Mouse (Mus musculus): ENCODE measurements around the gene Rnf207. TPM values are rescaled to one million over a fixed set of nuclear protein-coding genes. Genes with fewer than 3 reads are reported as not detected.
A peak's percentile ranks its signal among the peaks of the same experiment; 100 is the strongest.

The Rnf207 gene
- total and polyA plus RNA-seq, 3 experiments = 0.51 TPM; not detected in 2

GRCm38 (mm10) chr4:152273191-152273590 lies 45.6 kb downstream of the Rnf207 start:
- dilution Hi-C loops (cut with MboI; ENCODE audit: extremely low pct_ligation_motif_present, extremely low pct_unique_long_range_greater_than_20kb, low sequenced_read_pairs) = no loop called here
- Histone ChIP-seq H3K36me3 (replicated peaks in 1 of 2; ENCODE audit: control insufficient read depth in 1 of 2, insufficient read depth in 1 of 2, low read length in 1 of 2) (peaks cover 0 to 12% of the 10 kb centered on the region in 2 experiments), H3K9ac (ENCODE audit: insufficient read depth, low read depth) (no peak overlapping the region), H3K9me3 (replicated peaks; ENCODE audit: low read length) (peaks cover 2% of the 10 kb centered on the region), H3K27ac (ENCODE audit: insufficient read depth, low read depth) (no peak overlapping the region), H3K79me2 (replicated peaks; ENCODE audit: control insufficient read depth, extremely low read depth, insufficient read depth, poor library complexity, severe bottlenecking) (no peaks in the 10 kb centered on the region), H3K4me2 (ENCODE audit: insufficient read depth, low read depth, poor library complexity, severe bottlenecking) (no peak overlapping the region), H3K4me3 (replicated peaks in 1 of 3; ENCODE audit: low read depth in 2 of 3, low read length in 2 of 3, poor library complexity in 1 of 3) (no peak overlapping the region), H3K27me3 (replicated peaks) (no peaks in the 10 kb centered on the region), H3K4me1 (ENCODE audit: control insufficient read depth in 1 of 2, insufficient read depth in 2 of 2) (peaks cover 45 to 56% of the 10 kb centered on the region in 2 experiments)
- TF ChIP-seq PAX5 (IDR thresholded peaks at IDR 0.05; ENCODE audit: low read length) (no peak), EP300 (IDR thresholded peaks at IDR 0.05; ENCODE audit: low read length) (no peak), MXI1 (IDR thresholded peaks at IDR 0.05; ENCODE audit: low read depth, low read length) (no peak), TCF12 (IDR thresholded peaks at IDR 0.05; ENCODE audit: low read depth, low read length) (no peak), ZNF384 (IDR thresholded peaks at IDR 0.05; ENCODE audit: low read depth, low read length) (no peak), MAFK (IDR thresholded peaks at IDR 0.05; ENCODE audit: insufficient replicate concordance, low read length) (no peak), POLR2A (IDR thresholded peaks at IDR 0.05; ENCODE audit: low read depth, low read length) (no peak), RAD21 (IDR thresholded peaks at IDR 0.05; ENCODE audit: low read depth, low read length) (no peak), NELFE (IDR thresholded peaks at IDR 0.05; ENCODE audit: low read depth, low read length) (no peak), UBTF (IDR thresholded peaks at IDR 0.05; ENCODE audit: low read depth, low read length) (no peak), JUN (IDR thresholded peaks at IDR 0.05; ENCODE audit: insufficient read depth, low read depth, low read length) (no peak), BHLHE40 (IDR thresholded peaks at IDR 0.05; ENCODE audit: low read depth, low read length) (no peak), ETS1 (conservative IDR thresholded peaks at IDR 0.05; ENCODE audit: low read depth, low read length) (no peak), NRF1 (IDR thresholded peaks at IDR 0.05; ENCODE audit: low read depth, low read length) (no peak), MYC (IDR thresholded peaks at IDR 0.05; ENCODE audit: low read depth, low read length) (no peak), ELF1 (IDR thresholded peaks at IDR 0.05; ENCODE audit: low read depth, low read length) (no peak)
- in situ Hi-C loops (cut with MboI; ENCODE audit: low pct_ligation_motif_present, low pct_unique_long_range_greater_than_20kb, low sequenced_read_pairs) = no loop called here
- no peak for DNase-seq (ENCODE audit: extremely low read depth)

DNA sequence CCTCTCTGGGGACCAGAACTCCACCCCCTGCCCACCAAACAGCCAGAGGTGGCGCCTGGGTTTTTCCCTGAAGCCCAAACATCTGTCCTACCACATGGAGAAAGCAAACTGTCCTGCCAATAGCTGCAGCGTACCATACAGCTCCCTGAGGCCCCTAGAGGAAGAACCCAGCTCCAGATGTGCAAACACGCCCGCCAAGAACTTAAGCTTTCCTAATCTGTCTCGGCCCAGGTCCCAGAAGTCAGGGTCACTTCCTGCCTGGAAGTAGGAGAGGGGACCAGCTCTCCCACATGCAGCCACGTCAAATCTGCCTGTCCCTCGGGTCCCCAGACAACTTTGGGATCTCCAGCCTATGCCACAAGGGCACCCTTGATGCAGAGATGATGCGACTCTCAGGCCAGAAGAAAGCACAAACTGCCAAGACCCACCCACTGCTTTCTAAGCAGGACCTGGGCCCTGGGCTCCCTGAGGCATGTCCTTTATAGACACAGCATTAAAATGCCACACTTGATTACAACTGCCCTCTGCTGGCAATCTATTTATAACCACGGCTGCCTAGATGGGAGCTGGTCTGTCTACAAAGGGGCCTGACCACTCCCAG lies 46.2 kb downstream of the Rnf207 start:
- H3K79me2 ChIP-seq (replicated peaks; ENCODE audit: control insufficient read depth, extremely low read depth, insufficient read depth, poor library complexity, severe bottlenecking) = no peaks in the 10 kb centered on the region
- TF ChIP-seq TCF12 (IDR thresholded peaks at IDR 0.05; ENCODE audit: low read depth, low read length) = peak; percentile 86
- no peak for TF ChIP-seq CHD2 (IDR thresholded peaks at IDR 0.05; ENCODE audit: low read length)
- TF ChIP-seq CTCF (conservative IDR thresholded peaks at IDR 0.05 in 1 of 2, IDR thresholded peaks at IDR 0.05 in 1 of 2; ENCODE audit: low read depth in 2 of 2, low read length in 2 of 2) = peak in 1 of 2 experiments; percentile 16; a peak in 1 of 4 replicates
- TF ChIP-seq MEF2A (IDR thresholded peaks at IDR 0.05; ENCODE audit: borderline replicate concordance, low read depth, low read length) = peak; percentile 40; the same call in 1 of the 2 replicates
- peak; percentile 67; the same call in 1 of the 2 replicates for TF ChIP-seq MYC (IDR thresholded peaks at IDR 0.05; ENCODE audit: low read depth, low read length)
- peak; percentile 31; the same call in 1 of the 2 replicates for TF ChIP-seq RCOR1 (conservative IDR thresholded peaks at IDR 0.05; ENCODE audit: low read depth, low read length)
- peak; percentile 66 for TF ChIP-seq MXI1 (IDR thresholded peaks at IDR 0.05; ENCODE audit: low read depth, low read length)
- peak; percentile 65 for TF ChIP-seq EP300 (IDR thresholded peaks at IDR 0.05; ENCODE audit: low read length)
- no peak for TF ChIP-seq MAZ (IDR thresholded peaks at IDR 0.05; ENCODE audit: low read depth, low read length)
- peak; percentile 50 for TF ChIP-seq MAX (IDR thresholded peaks at IDR 0.05; ENCODE audit: low read length)
- TF ChIP-seq USF1 (IDR thresholded peaks at IDR 0.05; ENCODE audit: low read depth, low read length) = no peak
- no peak for TF ChIP-seq POLR2A (IDR thresholded peaks at IDR 0.05; ENCODE audit: low read depth, low read length)
- no peak for TF ChIP-seq ZC3H11A (IDR thresholded peaks at IDR 0.05; ENCODE audit: low read depth, low read length)
- peak; percentile 38; the same call in 1 of the 2 replicates for TF ChIP-seq ETS1 (conservative IDR thresholded peaks at IDR 0.05; ENCODE audit: low read depth, low read length)
- no peaks in the 10 kb centered on the region for H3K27me3 ChIP-seq (replicated peaks)
- no peaks in the 10 kb centered on the region for H3K9me3 ChIP-seq (replicated peaks; ENCODE audit: low read length)
- dilution Hi-C loops (cut with MboI; ENCODE audit: extremely low pct_ligation_motif_present, extremely low pct_unique_long_range_greater_than_20kb, low sequenced_read_pairs) (no loop called here), in situ Hi-C loops (cut with MboI; ENCODE audit: low pct_ligation_motif_present, low pct_unique_long_range_greater_than_20kb, low sequenced_read_pairs) (no loop called here)
- H3K4me2 ChIP-seq (ENCODE audit: insufficient read depth, low read depth, poor library complexity, severe bottlenecking) = no peak overlapping the region
- peaks cover 0 to 19% of the 10 kb centered on the region in 2 experiments for H3K36me3 ChIP-seq (replicated peaks in 1 of 2; ENCODE audit: control insufficient read depth in 1 of 2, insufficient read depth in 1 of 2, low read length in 1 of 2)
- peak overlapping the region; percentile 30; the same call in 1 of the 2 replicates for H3K27ac ChIP-seq (ENCODE audit: insufficient read depth, low read depth)
- H3K9ac ChIP-seq (ENCODE audit: insufficient read depth, low read depth) = no peak overlapping the region; the same call in 1 of the 2 replicates
- peaks cover 45 to 60% of the 10 kb centered on the region in 2 experiments for H3K4me1 ChIP-seq (ENCODE audit: control insufficient read depth in 1 of 2, insufficient read depth in 2 of 2)
- H3K4me3 ChIP-seq (replicated peaks in 1 of 3; ENCODE audit: low read depth in 2 of 3, low read length in 2 of 3, poor library complexity in 1 of 3) = peak overlapping the region in 1 of 3 experiments; percentile 46
- peak; percentile 71 for DNase-seq (ENCODE audit: extremely low read depth)
